Mouse (Mus musculus): Measurements from ENCODE around the gene 1810049J17Rik.

DNA sequence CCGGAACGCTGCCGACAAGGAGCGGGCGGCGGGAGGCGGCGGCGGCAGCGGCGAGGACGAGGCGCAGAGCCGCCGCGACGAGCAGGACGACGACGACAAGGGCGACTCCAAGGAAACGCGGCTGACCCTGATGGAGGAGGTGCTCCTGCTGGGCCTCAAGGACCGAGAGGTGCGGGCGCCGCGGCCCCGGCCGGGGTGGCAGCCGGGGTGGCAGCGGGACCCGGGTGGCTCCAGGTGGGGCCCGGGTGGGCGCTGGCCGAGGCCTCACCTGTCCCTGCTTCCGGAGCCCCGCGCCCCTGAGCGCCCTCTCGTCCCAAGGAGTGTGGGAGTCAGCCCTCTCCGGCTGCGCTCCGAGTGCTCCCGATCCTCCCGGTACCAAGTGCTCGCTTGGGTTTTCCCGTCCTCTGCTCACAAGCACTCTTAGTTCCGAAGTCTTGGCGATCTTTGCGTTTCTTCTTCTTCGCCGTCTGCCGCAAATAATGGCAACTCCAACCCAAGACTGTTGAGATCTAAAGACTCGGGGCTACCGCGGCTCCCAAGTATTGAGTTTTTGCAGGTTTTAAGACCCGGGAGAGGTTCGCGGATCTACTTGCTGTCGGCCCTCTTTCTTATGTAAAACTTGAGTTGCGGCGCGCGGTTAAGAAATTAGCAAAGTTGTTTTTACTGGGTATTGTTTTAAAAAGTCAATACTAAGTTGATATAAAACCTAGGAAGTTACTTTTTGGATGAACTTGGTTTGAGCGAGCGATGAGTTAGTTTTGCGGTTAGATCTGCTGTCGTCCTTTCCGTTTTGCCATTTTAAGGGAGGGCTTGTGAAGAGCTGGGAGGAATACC lies at the start of gene 1810049J17Rik:
- TF ChIP-seq CTCF (IDR thresholded peaks at IDR 0.05; ENCODE audit: insufficient read depth, low read depth, low read length) = no peak
- no peak for TF ChIP-seq POLR2A (IDR thresholded peaks at IDR 0.05; ENCODE audit: insufficient read depth, low read depth, low read length)
